Mouse (Mus musculus): ENCODE measurements at regions not wholly inside any gene's neighbourhood (a gene's known extent, or its start where the extent isn't known, plus 50 kb on each side); places are given as distances from the start of the nearest gene placed in this dataset.

- H3K36me3 ChIP-seq (replicated peaks), result no peaks in the 10 kb centered on the region
- no peak overlapping the region for H3K4me3 ChIP-seq
- H3K4me2 ChIP-seq, result no peak overlapping the region
- no peak overlapping the region for H3K9ac ChIP-seq
- ATAC-seq (replicated peaks), result no peak
- 81% methylated on average over 3 of the region's 3 CpGs for WGBS
- no peaks in the 10 kb centered on the region for H3K4me1 ChIP-seq
- H3K27ac ChIP-seq, result no peak overlapping the region
- no peaks in the 10 kb centered on the region for H3K27me3 ChIP-seq (replicated peaks)
- H3K9me3 ChIP-seq, result no peaks in the 10 kb centered on the region
These were observed 155.4 kb upstream of the Rsrc1 start for GRCm38 (mm10) chr3:66825761-66826160.
